Mouse (Mus musculus): ENCODE measurements at regions not wholly inside any gene's neighbourhood (a gene's known extent, or its start where the extent isn't known, plus 50 kb on each side); places are given as distances from the start of the nearest gene placed in this dataset.

GRCm38 (mm10) chr13:30085446-30085845 lies 50.8 kb upstream of the Mboat1 start:
- peak; percentile 31 to 43; a peak in 2 of 4 replicates for ATAC-seq (replicated peaks in 1 of 2; ENCODE audit: insufficient read depth in 1 of 2, low FRiP score in 2 of 2, low TSS enrichment in 1 of 2, low read depth in 1 of 2, poor library complexity in 2 of 2, severe bottlenecking in 2 of 2)

- ATAC-seq (replicated peaks in 1 of 2; ENCODE audit: insufficient read depth in 1 of 2, low FRiP score in 2 of 2, low TSS enrichment in 1 of 2, low read depth in 1 of 2, poor library complexity in 2 of 2, severe bottlenecking in 2 of 2) = peak; percentile 97 to 99
Observed at GRCm38 (mm10) chr13:30085005-30085404, 51.3 kb upstream of the Mboat1 start.

- ATAC-seq (replicated peaks in 1 of 2; ENCODE audit: insufficient read depth in 1 of 2, low FRiP score in 2 of 2, low TSS enrichment in 1 of 2, low read depth in 1 of 2, poor library complexity in 2 of 2, severe bottlenecking in 2 of 2) = no peak
Observed at GRCm38 (mm10) chr13:30084386-30084785, 51.9 kb upstream of the Mboat1 start.

- ATAC-seq (replicated peaks in 1 of 2; ENCODE audit: insufficient read depth in 1 of 2, low FRiP score in 2 of 2, low TSS enrichment in 1 of 2, low read depth in 1 of 2, poor library complexity in 2 of 2, severe bottlenecking in 2 of 2) = no peak
Observed at GRCm38 (mm10) chr13:30083949-30084348, 52.3 kb upstream of the Mboat1 start.

- ATAC-seq (replicated peaks in 1 of 2; ENCODE audit: insufficient read depth in 1 of 2, low FRiP score in 2 of 2, low TSS enrichment in 1 of 2, low read depth in 1 of 2, poor library complexity in 2 of 2, severe bottlenecking in 2 of 2) = no peak
Observed at GRCm38 (mm10) chr13:30082761-30083160, 53.5 kb upstream of the Mboat1 start.

GRCm38 (mm10) chr13:30080705-30081474 lies 55.4 kb upstream of the Mboat1 start:
- no peak for ATAC-seq (replicated peaks in 1 of 2; ENCODE audit: insufficient read depth in 1 of 2, low FRiP score in 2 of 2, low TSS enrichment in 1 of 2, low read depth in 1 of 2, poor library complexity in 2 of 2, severe bottlenecking in 2 of 2)

GRCm38 (mm10) chr13:30074517-30075064 lies 61.7 kb upstream of the Mboat1 start:
- ATAC-seq (replicated peaks in 1 of 2; ENCODE audit: insufficient read depth in 1 of 2, low FRiP score in 2 of 2, low TSS enrichment in 1 of 2, low read depth in 1 of 2, poor library complexity in 2 of 2, severe bottlenecking in 2 of 2) = no peak

- no peak for ATAC-seq (replicated peaks in 1 of 2; ENCODE audit: insufficient read depth in 1 of 2, low FRiP score in 2 of 2, low TSS enrichment in 1 of 2, low read depth in 1 of 2, poor library complexity in 2 of 2, severe bottlenecking in 2 of 2)
Observed at GRCm38 (mm10) chr13:30074069-30074468, 62.2 kb upstream of the Mboat1 start.

GRCm38 (mm10) chr13:30069397-30069796 lies 66.9 kb upstream of the Mboat1 start:
- no peak for ATAC-seq (replicated peaks in 1 of 2; ENCODE audit: insufficient read depth in 1 of 2, low FRiP score in 2 of 2, low TSS enrichment in 1 of 2, low read depth in 1 of 2, poor library complexity in 2 of 2, severe bottlenecking in 2 of 2)

- no peak for ATAC-seq (replicated peaks in 1 of 2; ENCODE audit: insufficient read depth in 1 of 2, low FRiP score in 2 of 2, low TSS enrichment in 1 of 2, low read depth in 1 of 2, poor library complexity in 2 of 2, severe bottlenecking in 2 of 2)
Observed at GRCm38 (mm10) chr13:30067581-30068375, 68.5 kb upstream of the Mboat1 start.

GRCm38 (mm10) chr13:30065520-30065919 lies 70.8 kb upstream of the Mboat1 start:
- ATAC-seq (replicated peaks in 1 of 2; ENCODE audit: insufficient read depth in 1 of 2, low FRiP score in 2 of 2, low TSS enrichment in 1 of 2, low read depth in 1 of 2, poor library complexity in 2 of 2, severe bottlenecking in 2 of 2) = no peak

- ATAC-seq (replicated peaks in 1 of 2; ENCODE audit: insufficient read depth in 1 of 2, low FRiP score in 2 of 2, low TSS enrichment in 1 of 2, low read depth in 1 of 2, poor library complexity in 2 of 2, severe bottlenecking in 2 of 2) = no peak
Observed at GRCm38 (mm10) chr13:30063741-30064140, 72.5 kb upstream of the Mboat1 start.

GRCm38 (mm10) chr13:30062285-30062684 lies 74.0 kb upstream of the Mboat1 start:
- no peak for ATAC-seq (replicated peaks in 1 of 2; ENCODE audit: insufficient read depth in 1 of 2, low FRiP score in 2 of 2, low TSS enrichment in 1 of 2, low read depth in 1 of 2, poor library complexity in 2 of 2, severe bottlenecking in 2 of 2)

GRCm38 (mm10) chr13:30055141-30055645 lies 69.3 kb upstream of the E2f3 start:
- no peak for ATAC-seq (replicated peaks in 1 of 2; ENCODE audit: insufficient read depth in 1 of 2, low FRiP score in 2 of 2, low TSS enrichment in 1 of 2, low read depth in 1 of 2, poor library complexity in 2 of 2, severe bottlenecking in 2 of 2)

- ATAC-seq (replicated peaks in 1 of 2; ENCODE audit: insufficient read depth in 1 of 2, low FRiP score in 2 of 2, low TSS enrichment in 1 of 2, low read depth in 1 of 2, poor library complexity in 2 of 2, severe bottlenecking in 2 of 2) = no peak
Observed at GRCm38 (mm10) chr13:30051891-30052550, 66.2 kb upstream of the E2f3 start.

GRCm38 (mm10) chr13:30050745-30051508 lies 65.1 kb upstream of the E2f3 start:
- ATAC-seq (replicated peaks in 1 of 2; ENCODE audit: insufficient read depth in 1 of 2, low FRiP score in 2 of 2, low TSS enrichment in 1 of 2, low read depth in 1 of 2, poor library complexity in 2 of 2, severe bottlenecking in 2 of 2) = no peak

GRCm38 (mm10) chr13:30048260-30048859 lies 62.5 kb upstream of the E2f3 start:
- ATAC-seq (replicated peaks in 1 of 2; ENCODE audit: insufficient read depth in 1 of 2, low FRiP score in 2 of 2, low TSS enrichment in 1 of 2, low read depth in 1 of 2, poor library complexity in 2 of 2, severe bottlenecking in 2 of 2) = no peak

Measured in hematopoietic stem cell, adult 5-6 weeks (primary cell).